Mouse (Mus musculus) lung, postnatal 0 days (tissue): ENCODE measurements around the gene Dnah3. TPM values are rescaled to one million over a fixed set of nuclear protein-coding genes. Genes with fewer than 3 reads are reported as not detected.

Source experiments
- ATAC-seq: fragments of 200-750 bp; cut with Nextera tagmentation; 2 replicates; pipeline ENCODE4 v1.8.0; 2017; ENCODE audit warnings: moderate library complexity
- DNase-seq: peaks from one replicate; pipeline ENCODE4 v3.0.0-alpha.2; 2016; ENCODE audit warnings: low spot score
- H3K27ac ChIP-seq: fragments of 300-500 bp; sonication (generic); 2 replicates; pipeline ENCODE4 v1.5.1; 2014; ENCODE audit warnings: antibody characterized with exemption, mild to moderate bottlenecking, low read length, mixed read lengths
- H3K27me3 ChIP-seq: fragments of 300-500 bp; sonication (generic); replicated peaks from 2 replicates; pipeline ENCODE4 v1.6.1; 2014; ENCODE audit warnings: low read length, mixed read lengths; ENCODE audit not compliant: insufficient read depth
- H3K36me3 ChIP-seq: fragments of 300-500 bp; sonication (generic); 2 replicates; pipeline ENCODE4 v1.6.1; 2014; ENCODE audit warnings: low read length, mixed read lengths; ENCODE audit not compliant: insufficient read depth
- H3K4me1 ChIP-seq: fragments of 300-500 bp; sonication (generic); 2 replicates; pipeline ENCODE4 v1.6.1; 2014; ENCODE audit warnings: antibody characterized with exemption, low read depth, low read length, mixed read lengths; ENCODE audit not compliant: insufficient read depth
- H3K4me2 ChIP-seq: fragments of 300-500 bp; sonication (generic); replicated peaks from 2 replicates; pipeline ENCODE4 v1.6.1; 2014; ENCODE audit warnings: low read depth, mild to moderate bottlenecking, low read length, moderate library complexity, mixed read lengths
- H3K4me3 ChIP-seq: fragments of 300-500 bp; sonication (generic); 2 replicates; pipeline ENCODE4 v1.5.1; 2014; ENCODE audit warnings: low read depth, low read length
- H3K9ac ChIP-seq: fragments of 300-500 bp; sonication (generic); replicated peaks from 2 replicates; pipeline ENCODE4 v1.6.1; 2014; ENCODE audit warnings: low read depth, mild to moderate bottlenecking
- H3K9me3 ChIP-seq: fragments of 300-500 bp; sonication (generic); 2 replicates; pipeline ENCODE4 v1.6.1; 2016; ENCODE audit warnings: low read length, mixed read lengths
- CTCF ChIP-seq: IDR thresholded peaks from 2 replicates; pipeline ENCODE4 v1.5.1; 2016; ENCODE audit warnings: antibody characterized with exemption, mild to moderate bottlenecking
- EP300 ChIP-seq: IDR thresholded peaks from 2 replicates; pipeline ENCODE4 v1.6.1; 2016; ENCODE audit warnings: antibody characterized with exemption, mild to moderate bottlenecking, control low read depth
- WGBS: fragments of 180-500 bp; shearing (Covaris S2); extraction: QIAGEN DNeasy Blood & Tissue Kit; methylation state at CpG from one replicate; pipeline ENCODE4 v1.1.7; 2014; 5-methylcytosine and 5-hydroxymethylcytosine counted together
- polyA plus RNA-seq: library from polyadenylated mRNA; unstranded; fragments of >200 nt; fragmentation: Nextera tagmentation; extraction: Ambion mirVana; gene quantifications from 2 replicates; pipeline ENCODE4 v1.2.1, GENCODE M21; 2015

Gene Dnah3
- polyA plus RNA-seq, 1 experiment from 2014 or later, result 2.9 TPM

DNA sequence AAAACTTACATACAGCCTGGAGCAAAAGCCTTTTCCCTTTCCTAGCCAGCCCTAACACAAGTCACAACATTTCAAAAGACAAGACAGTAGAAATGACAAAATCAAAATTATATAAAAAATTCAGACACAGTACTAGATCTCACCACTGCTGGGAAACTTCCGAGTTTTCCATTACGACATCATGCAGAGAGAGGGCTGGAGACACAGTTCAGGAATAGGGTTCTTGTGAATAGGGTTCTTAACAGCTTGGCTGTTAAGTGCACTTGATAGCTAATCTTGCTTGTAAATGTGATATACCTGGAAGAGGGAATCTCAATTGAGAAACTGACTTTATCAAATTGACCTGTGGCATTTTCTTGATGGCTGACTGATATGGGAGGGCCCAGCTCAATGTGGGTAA, 213.9 kb downstream of the Dnah3 start:
- Histone ChIP-seq H3K27me3 (no peaks in the 10 kb centered on the region), H3K9ac (no peak overlapping the region), H3K4me3 (no peak overlapping the region), H3K36me3 (no peaks in the 10 kb centered on the region), H3K9me3 (no peaks in the 10 kb centered on the region), H3K27ac (no peak overlapping the region), H3K4me2 (no peak overlapping the region), H3K4me1 (no peaks in the 10 kb centered on the region; the same call in 1 of the 2 replicates)
- no peak for DNase-seq
- TF ChIP-seq EP300, result no peak
- TF ChIP-seq CTCF, result no peak
- no peak for ATAC-seq
- WGBS, result 53% methylated on average over 2 of the region's 2 CpGs

DNA sequence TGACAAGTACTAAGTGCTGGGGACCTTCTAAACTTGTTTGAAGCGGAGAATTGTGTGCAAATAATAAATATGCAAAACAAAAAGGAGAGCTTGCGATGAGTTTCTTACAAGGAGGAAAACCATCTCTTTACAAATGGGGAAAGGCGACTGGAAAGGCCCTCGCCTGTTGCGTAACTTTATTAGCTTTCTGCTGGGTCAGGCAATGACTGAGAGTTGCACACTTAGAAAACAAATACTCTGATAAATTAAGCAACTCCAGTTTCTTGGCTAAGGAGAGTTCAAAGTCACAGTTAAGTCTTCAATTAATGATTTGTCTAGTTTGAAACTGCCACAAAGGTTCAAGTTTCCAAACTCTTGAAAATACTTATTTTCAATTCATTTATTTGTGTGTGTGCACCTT, 214.7 kb downstream of the Dnah3 start:
- DNase-seq (peak; percentile 74), ATAC-seq (peak; percentile 63)
- no peak for TF ChIP-seq CTCF
- TF ChIP-seq EP300, result no peak
- 53% methylated on average over 5 of the region's 5 CpGs for WGBS
- Histone ChIP-seq H3K4me3 (no peak overlapping the region), H3K36me3 (no peaks in the 10 kb centered on the region), H3K9ac (no peak overlapping the region), H3K9me3 (no peaks in the 10 kb centered on the region), H3K4me1 (no peaks in the 10 kb centered on the region; the same call in 1 of the 2 replicates), H3K27me3 (no peaks in the 10 kb centered on the region), H3K4me2 (no peak overlapping the region), H3K27ac (0 out of 2 replicates have a peak overlapping the region, but pooled peaks have one; percentile 6)

DNA sequence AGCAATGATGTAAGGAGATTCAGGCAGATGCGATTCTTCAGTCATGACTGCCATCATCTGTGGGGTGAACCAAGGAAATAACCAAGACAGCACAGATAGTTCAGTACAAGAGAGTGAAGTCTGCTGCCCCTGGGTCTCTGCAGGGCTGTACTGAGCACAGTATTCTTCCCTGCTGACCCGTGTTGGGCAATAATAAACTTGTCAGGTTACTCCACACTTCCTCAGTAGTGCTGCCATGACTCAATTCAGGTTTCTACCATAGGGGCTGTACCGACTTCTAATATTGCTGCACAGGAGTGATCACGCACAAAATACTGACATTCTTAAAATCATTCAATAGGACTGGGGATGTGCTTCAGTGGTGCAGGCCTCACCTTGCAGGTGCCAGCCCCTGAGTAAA, 215.9 kb downstream of the Dnah3 start:
- no peak for DNase-seq
- no peak overlapping the region for H3K27ac ChIP-seq
- H3K4me3 ChIP-seq, result no peak overlapping the region
- no peaks in the 10 kb centered on the region; the same call in 1 of the 2 replicates for H3K4me1 ChIP-seq
- TF ChIP-seq EP300, result no peak
- no peak overlapping the region for H3K9ac ChIP-seq
- H3K4me2 ChIP-seq, result no peak overlapping the region
- ATAC-seq, result no peak
- no peaks in the 10 kb centered on the region for H3K36me3 ChIP-seq
- H3K9me3 ChIP-seq, result no peaks in the 10 kb centered on the region
- WGBS, result 84% methylated on average over 4 of the region's 4 CpGs
- no peaks in the 10 kb centered on the region for H3K27me3 ChIP-seq

GRCm38 (mm10) chr7:119875776-119876440, 219.2 kb downstream of the Dnah3 start:
- no peak overlapping the region for H3K4me2 ChIP-seq
- H3K9me3 ChIP-seq, result no peaks in the 10 kb centered on the region
- no peaks in the 10 kb centered on the region for H3K27me3 ChIP-seq
- no peak overlapping the region for H3K27ac ChIP-seq
- no peak for TF ChIP-seq EP300
- no peak for TF ChIP-seq CTCF
- no peak for DNase-seq
- H3K4me1 ChIP-seq, result no peaks in the 10 kb centered on the region; the same call in 1 of the 2 replicates
- no peak overlapping the region for H3K9ac ChIP-seq
- H3K36me3 ChIP-seq, result no peaks in the 10 kb centered on the region
- ATAC-seq, result no peak
- WGBS, result 35% methylated on average over 3 of the region's 3 CpGs
- H3K4me3 ChIP-seq, result no peak overlapping the region

- no peak overlapping the region for H3K4me2 ChIP-seq
Observed at GRCm38 (mm10) chr7:119873050-119873449, 222.0 kb downstream of the Dnah3 start.

More at GRCm38 (mm10) chr7:119873050-119873449, 222.0 kb downstream of the Dnah3 start:
- Histone ChIP-seq H3K4me3 (no peak overlapping the region), H3K27me3 (no peaks in the 10 kb centered on the region), H3K4me1 (no peaks in the 10 kb centered on the region), H3K9me3 (no peaks in the 10 kb centered on the region), H3K9ac (no peak overlapping the region), H3K27ac (no peak overlapping the region), H3K36me3 (no peaks in the 10 kb centered on the region)
- no peak for ATAC-seq
- 66% methylated on average over 2 of the region's 2 CpGs for WGBS
- DNase-seq, result no peak
- TF ChIP-seq CTCF (no peak), EP300 (no peak)

Other genes with a start within 250 kb of the Dnah3 start
- gene Lyrm1, start 199.4 kb downstream of the Dnah3 start, polyA plus RNA-seq, result 7.4 and 7.7 TPM in 2 replicates
- gene Dcun1d3, start 199.0 kb downstream of the Dnah3 start, polyA plus RNA-seq, result 7.7 and 8.6 TPM in 2 replicates
- gene Tmem159, start 7.1 kb upstream of the Dnah3 start, polyA plus RNA-seq, result 75.5 and 79.4 TPM in 2 replicates
- not detected in 2 replicates for gene Zp2, start 50.0 kb upstream of the Dnah3 start, polyA plus RNA-seq
- gene Anks4b, start 78.6 kb upstream of the Dnah3 start, polyA plus RNA-seq, result not detected in 2 replicates
- 2.1 and 2.4 TPM in 2 replicates for gene Crym, start 106.8 kb upstream of the Dnah3 start, polyA plus RNA-seq
- 0.23 and 0.35 TPM in 2 replicates for gene Abca14, start 108.7 kb upstream of the Dnah3 start, polyA plus RNA-seq
- gene Abca15, start 233.4 kb upstream of the Dnah3 start, polyA plus RNA-seq, result not detected in 2 replicates